Mouse (Mus musculus): ENCODE results near the gene Rpl19.

- no peak for TF ChIP-seq SRF (IDR thresholded peaks at IDR 0.05; ENCODE audit: control insufficient read depth, insufficient read length, low read depth)
- no peak for TF ChIP-seq POLR2A (IDR thresholded peaks at IDR 0.05; ENCODE audit: insufficient read length, low read depth)
Measured at GRCm38 (mm10) chr11:98034840-98035239, 8.3 kb downstream of the Rpl19 start.
